Mouse (Mus musculus) urinary bladder, postnatal 14 days (tissue): ENCODE data around the gene Sirt4.
"Not testable (repeated sequence)": the region's sequence is repeated elsewhere in the genome, so short reads cannot be mapped to it uniquely, and the experiment has no call there.

Experiments
- DNase-seq: peaks from one replicate; pipeline ENCODE4 v3.0.0; 2021; ENCODE audit warnings: low spot score

Sirt4 gene

DNA sequence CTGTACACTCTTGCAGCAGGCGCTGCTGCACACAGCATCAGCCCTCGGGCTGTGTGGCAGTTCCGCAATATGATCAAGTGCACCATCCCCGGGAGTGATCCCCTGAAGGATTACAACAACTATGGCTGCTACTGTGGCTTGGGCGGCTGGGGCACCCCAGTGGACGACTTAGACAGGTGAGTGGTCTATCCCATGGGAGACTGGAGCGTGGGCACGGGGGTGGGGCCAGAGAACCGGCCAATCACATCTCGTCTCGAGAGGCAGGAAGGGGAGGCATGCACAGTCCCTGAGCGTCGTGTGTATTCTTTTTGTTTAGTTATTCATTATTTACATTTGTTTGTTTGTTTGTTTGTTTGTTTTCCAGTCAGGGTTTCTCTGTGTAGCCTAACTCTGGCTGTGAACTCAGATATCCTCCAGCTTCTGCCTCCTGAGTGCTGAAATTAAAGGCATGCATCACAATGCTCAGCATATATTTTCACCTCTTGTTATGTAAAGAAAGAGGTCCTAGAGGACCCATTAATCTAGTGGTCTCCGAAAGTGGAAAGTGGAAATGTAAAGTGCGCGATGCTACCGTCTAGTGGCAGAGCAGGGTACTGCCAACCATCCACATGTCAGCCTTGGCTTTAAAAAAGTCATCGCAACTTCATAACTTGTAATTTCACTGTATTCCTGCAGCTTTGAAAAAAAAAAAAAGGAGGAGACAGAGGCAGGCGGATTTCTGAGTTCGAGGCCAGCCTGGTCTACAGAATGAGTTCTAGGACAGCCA, 13.6 kb downstream of the Sirt4 start:
- peak; percentile 52 for DNase-seq

- DNase-seq = no peak
Measured at GRCm38 (mm10) chr5:115469791-115470190, 14.7 kb downstream of the Sirt4 start.

- no peak for DNase-seq
Measured at GRCm38 (mm10) chr5:115465642-115466420, 18.7 kb downstream of the Sirt4 start, which contains the start of gene Pla2g1b. Pla2g1b (plus strand) TSS chr5:115466262.

DNA sequence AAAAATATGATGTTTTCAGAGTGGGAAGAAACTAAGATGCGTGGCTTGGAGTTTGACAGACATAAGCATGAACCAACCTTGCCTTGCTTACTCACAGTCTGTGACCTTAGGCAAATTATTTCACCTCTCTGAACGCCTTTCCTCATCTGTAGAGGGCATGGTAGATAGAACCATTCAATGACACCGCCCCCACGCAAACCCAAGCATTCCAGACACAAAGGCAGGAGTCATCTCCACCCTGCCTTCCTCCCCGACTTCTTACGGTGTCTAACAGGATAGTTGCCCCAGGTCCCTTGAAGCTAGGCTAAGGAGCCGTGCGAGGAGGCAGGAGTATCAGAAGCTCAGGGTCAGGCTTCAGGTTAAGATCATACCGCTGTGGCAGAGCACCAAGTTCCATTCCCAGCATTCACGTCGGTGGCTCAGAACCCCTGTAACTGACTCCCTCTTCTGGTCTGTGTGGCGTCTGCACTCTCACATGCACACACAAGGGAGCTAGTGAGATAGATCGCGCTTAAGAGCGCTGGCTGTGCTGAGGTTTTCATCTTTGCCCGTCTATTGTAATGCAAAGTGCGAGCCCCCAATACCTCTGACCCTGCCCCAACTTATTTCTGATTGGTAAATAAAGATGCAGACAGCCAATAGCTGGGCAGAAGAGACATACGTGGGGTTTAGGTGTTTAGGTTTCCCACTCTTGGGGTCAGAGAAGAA, 20.0 kb downstream of the Sirt4 start:
- no peak for DNase-seq

GRCm38 (mm10) chr5:115458918-115459317, 25.6 kb downstream of the Sirt4 start:
- no peak for DNase-seq

DNA sequence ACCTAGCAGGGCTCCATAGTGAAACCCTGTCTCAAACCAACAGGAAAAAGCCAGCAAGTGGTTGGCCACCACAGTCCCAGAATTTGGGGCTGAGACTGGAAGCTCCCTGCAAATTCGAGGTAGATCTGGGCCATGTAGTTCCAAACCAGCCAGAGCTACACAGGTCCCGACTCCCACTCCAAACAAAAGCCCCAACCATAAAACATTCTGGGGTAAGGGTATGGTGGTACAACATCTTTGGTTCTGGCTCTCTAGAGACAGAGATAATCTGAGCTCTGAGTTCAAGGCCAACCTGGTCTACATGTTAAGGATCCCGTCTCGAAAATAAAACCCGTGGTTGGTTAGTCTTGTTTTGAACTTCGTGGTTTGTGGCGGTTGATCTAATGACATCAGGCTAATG, 28.7 kb downstream of the Sirt4 start:
- no peak for DNase-seq

DNA sequence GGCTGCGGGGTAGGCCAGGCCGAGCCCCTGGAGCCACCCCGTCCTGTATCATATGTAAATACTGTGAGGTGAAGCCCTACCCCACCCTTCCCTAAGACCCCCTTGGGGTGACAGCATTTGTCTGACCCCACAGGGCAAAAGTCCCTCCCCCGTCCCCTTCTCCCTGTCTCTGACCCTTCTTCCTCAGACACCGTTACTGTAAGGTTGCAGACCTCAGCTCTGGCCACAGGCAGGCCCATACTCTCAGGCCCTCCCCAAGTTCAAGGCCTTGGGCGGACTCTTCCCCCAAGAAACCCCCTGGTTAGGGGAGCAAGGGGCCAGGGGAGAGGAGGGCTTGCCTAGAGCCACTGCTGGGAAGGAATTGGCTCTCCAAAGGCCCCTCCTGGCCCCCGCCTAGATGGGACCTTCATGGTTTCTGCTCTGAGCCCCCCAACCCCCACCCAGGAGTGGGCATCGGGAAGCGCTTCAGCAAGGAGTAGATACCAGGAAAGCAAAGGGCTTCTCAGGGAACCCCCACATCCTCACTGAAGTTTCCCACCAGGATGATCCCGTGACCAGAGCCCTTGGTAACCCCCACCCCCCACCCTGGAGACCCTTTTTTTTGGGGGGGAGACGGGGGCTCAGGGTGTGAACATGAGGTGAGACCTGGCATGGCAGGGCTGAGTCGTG, 30.0 kb downstream of the Sirt4 start:
- no peak for DNase-seq

DNA sequence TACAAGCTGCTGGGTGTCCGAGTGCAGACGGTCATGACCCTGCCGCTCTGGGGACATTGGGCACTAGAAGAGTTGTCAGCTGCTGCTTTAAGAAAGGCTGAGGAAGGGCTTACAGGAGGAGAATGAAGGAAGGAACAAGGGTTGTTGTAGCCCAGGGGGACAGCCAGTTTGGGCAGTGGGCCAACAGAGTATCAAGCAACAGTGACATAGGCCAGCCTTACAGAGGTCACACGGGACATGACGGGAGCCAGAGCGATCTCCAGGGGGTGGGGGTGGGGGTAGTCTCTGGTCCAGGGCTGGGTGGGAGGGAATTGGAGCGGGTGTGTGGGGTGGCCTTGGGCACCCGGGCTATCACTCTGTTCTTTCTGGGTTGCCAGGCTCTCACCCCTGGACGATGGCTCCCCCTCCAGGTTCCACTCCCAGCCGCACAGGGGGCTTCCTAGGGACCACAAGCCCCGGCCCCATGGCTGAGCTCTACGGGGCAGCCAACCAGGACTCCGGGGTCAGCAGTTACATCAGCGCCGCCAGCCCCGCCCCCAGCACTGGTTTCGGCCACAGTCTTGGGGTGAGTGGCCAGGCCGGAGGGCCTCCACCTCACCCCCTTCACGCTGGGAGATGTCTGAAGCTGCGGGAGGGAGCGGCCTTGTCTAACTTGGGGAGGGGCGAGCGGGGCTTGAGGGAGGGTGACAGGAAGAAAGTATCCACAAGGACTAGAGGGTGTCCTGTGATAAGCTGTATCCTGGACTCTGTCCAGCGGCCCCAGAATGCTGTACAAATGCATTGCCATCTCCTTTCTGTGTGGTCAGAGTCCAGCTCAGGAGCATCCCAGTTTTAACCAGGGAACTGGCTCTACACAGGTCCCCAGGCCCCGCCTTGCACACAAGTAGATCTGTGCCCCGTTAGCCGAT, 33.9 kb downstream of the Sirt4 start:
- DNase-seq = no peak

DNA sequence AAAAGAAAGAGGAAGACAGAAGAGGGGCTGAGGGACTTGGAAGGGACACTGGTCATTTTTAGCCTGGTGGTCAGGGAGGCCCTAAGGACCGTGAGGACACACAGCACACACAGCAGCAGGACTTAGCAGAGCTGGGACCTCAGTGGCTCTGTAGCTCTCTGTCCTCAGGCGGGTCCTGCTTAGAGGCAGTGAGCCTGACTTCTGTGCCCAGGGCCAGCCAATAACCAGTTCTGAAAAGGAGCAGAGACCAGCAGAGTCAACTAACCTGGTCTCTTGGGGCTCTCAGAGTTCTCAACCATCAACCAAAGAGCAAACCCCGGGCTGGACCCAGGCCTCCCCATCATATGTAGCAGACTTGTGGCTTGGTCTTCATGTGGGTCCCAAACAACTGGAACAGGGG, 35.3 kb downstream of the Sirt4 start:
- DNase-seq = no peak

DNA sequence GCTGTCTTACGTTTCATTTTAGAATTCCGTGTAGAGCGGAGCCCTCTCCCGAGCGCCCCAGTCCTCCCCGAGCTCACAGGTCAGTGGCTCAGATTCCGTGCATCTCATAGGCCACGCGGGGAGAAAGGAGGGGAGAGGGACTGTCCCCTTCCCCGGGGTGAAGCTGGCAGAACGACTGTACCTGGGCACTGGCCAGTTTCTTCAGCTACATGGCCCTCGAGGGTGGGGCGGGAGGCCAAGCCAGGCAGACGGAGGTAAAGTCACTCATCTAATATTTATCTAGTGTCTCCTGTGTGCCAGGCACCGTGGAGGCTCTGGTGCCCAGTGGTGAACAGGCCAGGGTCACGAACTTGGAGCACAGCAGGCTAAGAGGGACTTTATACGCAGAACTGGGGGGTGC, 37.4 kb downstream of the Sirt4 start:
- DNase-seq = no peak

GRCm38 (mm10) chr5:115444130-115444529, 40.4 kb downstream of the Sirt4 start:
- DNase-seq = no peak

- DNase-seq = not testable (repeated sequence)
Measured at GRCm38 (mm10) chr5:115442663-115443062, 41.9 kb downstream of the Sirt4 start.

DNA sequence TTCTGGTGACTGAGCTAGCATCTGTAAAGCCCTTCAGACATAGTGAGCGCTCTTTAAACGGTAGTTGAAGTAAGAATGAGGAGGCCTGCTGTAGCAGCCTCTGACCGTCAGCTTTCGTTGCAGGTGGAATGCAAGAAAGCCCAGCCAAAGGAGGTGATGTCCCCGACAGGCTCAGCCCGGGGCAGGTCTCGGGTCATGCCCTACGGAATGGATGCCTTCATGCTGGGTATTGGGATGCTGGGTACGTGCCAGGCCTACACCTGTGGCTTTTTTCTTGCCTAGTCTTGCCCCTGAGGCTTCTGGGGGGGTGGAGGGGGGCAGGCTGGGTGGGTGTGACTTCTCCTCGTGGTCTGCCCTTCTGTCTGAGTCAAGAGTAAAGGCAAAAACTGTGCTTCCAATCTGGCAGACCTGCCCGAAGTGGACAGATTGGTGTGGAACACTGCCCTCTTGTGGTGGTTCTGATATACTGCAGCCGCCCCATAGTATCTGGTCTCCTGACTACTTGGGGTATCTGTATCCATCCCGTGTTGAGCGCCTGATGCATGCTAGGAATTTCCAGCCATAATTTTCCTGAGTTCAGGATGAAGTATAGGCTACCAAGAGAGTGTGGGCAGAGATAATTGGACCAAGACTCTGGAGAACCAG, 43.2 kb downstream of the Sirt4 start:
- DNase-seq = peak; percentile 75

DNA sequence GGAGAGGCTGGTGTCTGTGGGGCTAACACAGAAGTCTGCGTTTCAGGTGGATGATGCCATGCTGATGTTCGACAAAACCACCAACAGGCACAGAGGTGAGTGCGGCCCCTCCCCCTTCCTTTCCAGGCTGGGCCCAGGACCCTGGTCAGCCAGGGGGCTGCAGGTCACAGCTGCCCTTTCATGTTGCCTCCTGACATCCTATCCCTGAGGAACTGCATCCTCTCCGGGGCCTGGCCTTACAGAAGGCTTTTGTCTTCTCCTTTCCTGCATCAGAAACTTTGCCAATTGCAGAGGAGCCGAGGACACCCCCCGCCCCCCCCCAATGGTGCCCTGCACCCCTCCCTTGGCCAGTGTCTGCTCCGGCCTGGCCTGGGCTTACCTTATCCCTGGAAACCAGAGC, 45.9 kb downstream of the Sirt4 start:
- DNase-seq = no peak

- no peak for DNase-seq
Measured at GRCm38 (mm10) chr5:115437945-115438315, 46.6 kb downstream of the Sirt4 start.

DNA sequence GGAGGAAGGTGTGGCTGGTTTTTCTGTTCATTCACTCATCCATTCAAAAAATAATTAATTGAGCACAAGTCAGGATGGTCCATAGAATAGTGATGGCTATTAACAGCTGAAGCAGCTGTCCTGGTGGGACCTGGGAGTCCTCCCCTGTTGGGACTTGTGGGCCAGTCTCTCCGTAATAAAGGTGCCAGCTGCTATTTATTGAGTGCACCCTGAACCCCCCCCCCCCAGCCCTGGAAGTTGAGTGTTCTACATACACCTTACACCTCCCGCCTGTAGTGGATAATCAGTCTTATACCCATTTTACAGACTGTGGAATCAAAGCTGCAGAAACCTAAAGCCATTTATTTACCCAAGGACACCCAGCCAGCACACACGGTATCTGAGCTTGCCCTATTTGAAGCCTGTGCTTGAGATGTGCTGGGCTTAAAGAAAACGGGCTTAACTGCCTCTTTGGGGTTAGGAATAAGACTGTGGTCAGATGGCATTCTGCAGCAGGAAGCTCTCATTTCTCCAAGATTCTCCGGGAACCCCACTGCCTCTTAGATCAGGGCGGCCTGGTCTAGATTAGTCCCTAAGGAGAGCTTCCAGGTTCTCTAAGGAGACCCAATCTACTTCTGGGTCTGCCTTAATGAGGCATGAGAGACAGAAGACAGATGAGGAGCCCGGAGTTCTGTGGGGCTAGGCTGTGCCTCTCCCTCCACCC, 47.1 kb downstream of the Sirt4 start:
- DNase-seq = no peak

- peak; percentile 41 for DNase-seq
Measured at GRCm38 (mm10) chr5:115436421-115437124, 48.0 kb downstream of the Sirt4 start.

GRCm38 (mm10) chr5:115435755-115436379, 48.7 kb downstream of the Sirt4 start:
- DNase-seq = no peak
